Mouse (Mus musculus) ES-Bruce4 (cell line): ENCODE results near the gene Nthl1.

Experiments used
- CTCF ChIP-seq: IDR thresholded peaks from one replicate; pipeline ENCODE4 v1.8.1; 2011; ENCODE audit warnings: low read depth, low read length
- EP300 ChIP-seq: IDR thresholded peaks from 2 replicates; pipeline ENCODE4 v1.6.1; 2011; ENCODE audit warnings: low read depth, low read length; ENCODE audit not compliant: insufficient read depth
- POLR2A ChIP-seq: IDR thresholded peaks from one replicate; pipeline ENCODE4 v1.8.1; 2011; ENCODE audit warnings: low read length; ENCODE audit not compliant: insufficient read depth

- no peak for TF ChIP-seq EP300
- no peak for TF ChIP-seq CTCF
- no peak for TF ChIP-seq POLR2A
Observed at GRCm38 (mm10) chr17:24638840-24639239, 6.4 kb downstream of the Nthl1 start.
